Mouse (Mus musculus) limb, embryonic 15.5 days (tissue): ENCODE data around the gene Copb1. TPM values are rescaled to one million over a fixed set of nuclear protein-coding genes. Genes with fewer than 3 reads are reported as not detected.

ENCODE experiments used
- ATAC-seq: fragments of 200-750 bp; cut with Nextera tagmentation; 2 replicates; pipeline ENCODE4 v1.8.0; 2017; ENCODE audit warnings: low read depth, moderate TSS enrichment; ENCODE audit not compliant: insufficient number of reproducible peaks, low FRiP score, low TSS enrichment
- H3K27ac ChIP-seq: fragments of 300-500 bp; sonication (generic); 2 replicates; pipeline ENCODE4 v1.5.1; 2015; ENCODE audit warnings: moderate library complexity, mild to moderate bottlenecking, inconsistent platforms
- H3K27me3 ChIP-seq: fragments of 300-500 bp; sonication (generic); 2 replicates; pipeline ENCODE4 v1.6.1; 2015; ENCODE audit warnings: inconsistent platforms
- H3K36me3 ChIP-seq: fragments of 300-500 bp; sonication (generic); 2 replicates; pipeline ENCODE4 v1.6.1; 2015; ENCODE audit warnings: inconsistent platforms
- H3K4me1 ChIP-seq: fragments of 300-500 bp; sonication (generic); 2 replicates; pipeline ENCODE4 v1.6.1; 2015; ENCODE audit warnings: inconsistent platforms
- H3K4me2 ChIP-seq: fragments of 300-500 bp; sonication (generic); 2 replicates; pipeline ENCODE4 v1.6.1; 2015; ENCODE audit warnings: mild to moderate bottlenecking, inconsistent platforms
- H3K4me3 ChIP-seq: fragments of 300-500 bp; sonication (generic); 2 replicates; pipeline ENCODE4 v1.5.1; 2015; ENCODE audit warnings: mild to moderate bottlenecking, inconsistent platforms
- H3K9ac ChIP-seq: fragments of 300-500 bp; sonication (generic); 2 replicates; pipeline ENCODE4 v1.6.1; 2015; ENCODE audit warnings: inconsistent platforms
- H3K9me3 ChIP-seq: fragments of 300-500 bp; sonication (generic); 2 replicates; pipeline ENCODE4 v1.6.1; 2016; ENCODE audit warnings: inconsistent platforms
- WGBS: fragments of 180-500 bp; shearing (Covaris S2); methylation state at CpG from one replicate; pipeline ENCODE4 v1.1.7; 2015; 5-methylcytosine and 5-hydroxymethylcytosine counted together
- polyA plus RNA-seq: library from polyadenylated mRNA; unstranded; fragments of >200 nt; fragmentation: Nextera tagmentation; extraction: Ambion mirVana; gene quantifications from 2 replicates; pipeline ENCODE4 v1.2.1, GENCODE M21; 2015

Copb1 gene
- polyA plus RNA-seq, 1 experiment from 2014 or later: 143 TPM

DNA sequence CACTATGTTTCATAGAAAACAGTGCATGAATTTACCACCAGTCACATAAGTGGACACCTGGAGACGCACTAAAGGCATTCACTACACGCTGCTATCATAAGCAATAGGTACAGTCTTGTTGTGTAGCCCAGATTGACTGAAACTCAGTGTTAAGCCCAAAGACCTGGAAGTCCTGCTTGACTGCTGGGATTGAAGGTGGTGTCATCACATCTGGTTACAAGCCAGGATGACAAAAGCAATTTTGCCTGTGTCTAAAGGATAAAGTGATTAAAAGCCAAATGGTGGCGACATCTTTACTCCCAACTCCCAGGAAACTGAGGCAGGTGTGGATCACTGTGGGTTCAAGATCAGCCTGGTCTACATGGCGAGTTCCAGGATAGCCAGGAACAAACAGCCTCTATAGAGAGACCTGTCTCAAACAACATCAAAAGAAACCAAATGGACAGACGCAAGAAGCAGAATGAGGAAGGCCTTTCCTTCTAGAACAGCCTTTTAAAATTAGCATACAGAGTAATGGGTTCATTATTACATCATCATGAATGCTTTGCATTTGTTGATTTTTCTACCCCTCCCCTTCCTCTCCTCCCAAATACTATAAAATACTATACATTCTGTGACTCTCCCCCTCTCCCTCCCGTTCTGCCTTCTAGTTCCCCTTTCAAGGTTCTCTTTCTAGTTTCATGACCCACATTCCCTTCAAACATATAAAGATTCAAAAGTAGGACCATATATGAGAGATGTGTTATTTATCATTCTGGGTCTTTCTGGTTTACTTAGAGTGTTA lies 61.0 kb downstream of the Copb1 start:
- H3K9me3 ChIP-seq: no peaks in the 10 kb centered on the region
- no peak overlapping the region for H3K4me3 ChIP-seq
- 75% methylated on average over 6 of the region's 6 CpGs for WGBS

GRCm38 (mm10) chr7:114192581-114192980 lies 61.9 kb downstream of the Copb1 start:
- no peak overlapping the region for H3K27ac ChIP-seq
- H3K27me3 ChIP-seq: no peaks in the 10 kb centered on the region
- ATAC-seq: no peak
- 48% methylated on average over 3 of the region's 3 CpGs for WGBS
- H3K4me1 ChIP-seq: no peaks in the 10 kb centered on the region
- H3K36me3 ChIP-seq: no peaks in the 10 kb centered on the region
- H3K9ac ChIP-seq: no peak overlapping the region
- H3K4me3 ChIP-seq: no peak overlapping the region
- H3K9me3 ChIP-seq: no peaks in the 10 kb centered on the region
- H3K4me2 ChIP-seq: no peak overlapping the region

More for the DNA sequence above, 61.0 kb downstream of the Copb1 start:
- Histone ChIP-seq H3K36me3 (no peaks in the 10 kb centered on the region), H3K27ac (no peak overlapping the region), H3K4me2 (no peak overlapping the region), H3K27me3 (no peaks in the 10 kb centered on the region), H3K4me1 (no peaks in the 10 kb centered on the region), H3K9ac (no peak overlapping the region)
- no peak for ATAC-seq

DNA sequence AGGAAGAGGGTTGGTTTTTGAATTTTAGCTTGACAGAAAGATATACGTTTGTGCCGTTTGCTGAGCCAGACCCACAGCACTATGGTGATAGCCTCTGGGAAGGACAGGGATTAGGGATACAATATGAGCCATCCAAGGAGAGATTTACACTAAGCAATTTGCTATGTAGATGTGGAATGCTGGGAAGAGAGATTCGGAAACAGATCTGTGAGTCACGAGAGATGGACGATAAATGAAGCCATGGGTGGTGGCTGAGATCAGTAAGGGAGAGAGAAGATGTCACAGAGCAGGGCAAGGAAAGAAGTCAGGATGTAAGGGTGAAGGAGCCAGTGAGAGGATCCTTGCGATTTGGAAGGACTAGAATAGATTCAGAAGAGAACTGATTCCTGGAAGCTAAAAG lies 71.1 kb downstream of the Copb1 start:
- Histone ChIP-seq H3K27ac (no peak overlapping the region), H3K36me3 (no peaks in the 10 kb centered on the region), H3K27me3 (no peaks in the 10 kb centered on the region), H3K4me1 (no peaks in the 10 kb centered on the region), H3K9ac (no peak overlapping the region), H3K4me3 (no peak overlapping the region), H3K4me2 (no peak overlapping the region), H3K9me3 (no peaks in the 10 kb centered on the region)
- WGBS: 65% methylated on average over 6 of the region's 6 CpGs
- ATAC-seq: no peak

DNA sequence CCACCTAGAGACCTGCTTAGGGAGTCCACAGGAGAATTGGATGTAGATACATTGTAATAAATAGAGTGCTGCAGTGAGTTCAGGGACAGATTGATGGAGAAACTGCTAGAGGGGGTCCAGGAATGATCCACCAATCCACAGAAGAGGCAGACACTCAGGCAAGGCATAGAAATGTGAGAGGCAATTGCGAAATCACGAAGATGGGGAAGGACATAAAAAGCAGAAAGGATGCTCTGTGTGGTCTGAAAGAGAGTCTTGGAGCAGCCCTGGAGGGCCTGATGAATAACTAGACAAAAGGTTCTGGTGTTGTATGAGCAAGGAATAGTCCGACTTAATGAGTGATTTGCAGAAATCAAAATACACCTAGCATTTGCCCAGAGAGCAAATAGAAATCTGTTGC lies 71.8 kb downstream of the Copb1 start:
- ATAC-seq: no peak

DNA sequence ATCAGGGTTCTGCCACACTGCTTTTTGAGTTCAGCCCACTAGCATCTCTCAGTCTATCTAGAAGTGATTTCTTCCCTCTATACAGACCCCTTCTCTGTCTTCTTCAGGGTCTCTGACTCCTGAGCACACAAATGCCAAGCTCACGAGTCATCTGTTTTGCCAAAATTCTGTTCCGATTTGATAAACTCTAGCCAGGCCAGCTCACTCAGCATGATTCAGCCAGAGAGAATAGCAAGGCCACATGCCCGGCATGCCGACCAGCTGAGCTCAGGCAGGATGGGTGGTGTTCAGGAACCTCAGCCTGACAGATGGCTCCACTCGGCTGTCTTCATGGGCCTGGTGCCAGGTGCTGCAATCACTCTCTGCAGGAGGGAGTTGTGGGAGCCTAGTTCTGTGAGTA lies 73.1 kb downstream of the Copb1 start:
- H3K4me1 ChIP-seq: no peaks in the 10 kb centered on the region
- H3K36me3 ChIP-seq: no peaks in the 10 kb centered on the region
- 31% methylated on average over 5 of the region's 5 CpGs for WGBS
- H3K27ac ChIP-seq: no peak overlapping the region
- no peaks in the 10 kb centered on the region for H3K27me3 ChIP-seq
- H3K9me3 ChIP-seq: no peaks in the 10 kb centered on the region
- no peak overlapping the region for H3K9ac ChIP-seq
- no peak overlapping the region for H3K4me3 ChIP-seq
- H3K4me2 ChIP-seq: no peak overlapping the region
- ATAC-seq: peak; percentile 79; the same call in 1 of the 2 replicates

More for the DNA sequence above, 71.8 kb downstream of the Copb1 start:
- WGBS: 80% methylated on average over 3 of the region's 3 CpGs
- H3K9ac ChIP-seq: no peak overlapping the region
- H3K4me3 ChIP-seq: no peak overlapping the region
- no peak overlapping the region for H3K27ac ChIP-seq
- H3K4me2 ChIP-seq: no peak overlapping the region
- no peaks in the 10 kb centered on the region for H3K4me1 ChIP-seq
- no peaks in the 10 kb centered on the region for H3K27me3 ChIP-seq
- no peaks in the 10 kb centered on the region for H3K9me3 ChIP-seq
- H3K36me3 ChIP-seq: no peaks in the 10 kb centered on the region

DNA sequence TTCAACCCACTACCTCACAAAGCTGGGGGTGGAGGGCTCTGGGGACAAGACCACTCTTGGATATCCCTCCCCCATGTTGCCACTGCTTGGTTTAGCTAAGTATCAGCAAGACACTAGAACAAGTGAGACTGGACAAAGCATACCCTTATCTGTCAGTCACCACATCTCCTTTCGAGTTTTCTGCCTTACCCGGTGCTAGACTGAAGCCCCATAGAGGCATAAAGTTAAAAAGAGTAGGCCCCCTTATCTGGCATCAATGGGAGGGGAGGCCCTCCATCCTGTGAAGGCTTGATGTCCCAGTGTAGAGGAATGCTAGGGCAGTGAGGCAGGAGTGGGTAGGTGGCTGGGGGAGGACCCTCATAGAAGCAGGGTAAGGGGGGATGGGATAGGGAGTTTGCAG lies 77.9 kb downstream of the Copb1 start:
- Histone ChIP-seq H3K4me3 (no peak overlapping the region), H3K27me3 (no peaks in the 10 kb centered on the region), H3K36me3 (no peaks in the 10 kb centered on the region), H3K9ac (no peak overlapping the region), H3K27ac (no peak overlapping the region), H3K4me1 (peaks cover 3% of the 10 kb centered on the region; the same call in 1 of the 2 replicates), H3K9me3 (no peaks in the 10 kb centered on the region), H3K4me2 (no peak overlapping the region)
- ATAC-seq: no peak
- 74% methylated on average over 2 of the region's 2 CpGs for WGBS

DNA sequence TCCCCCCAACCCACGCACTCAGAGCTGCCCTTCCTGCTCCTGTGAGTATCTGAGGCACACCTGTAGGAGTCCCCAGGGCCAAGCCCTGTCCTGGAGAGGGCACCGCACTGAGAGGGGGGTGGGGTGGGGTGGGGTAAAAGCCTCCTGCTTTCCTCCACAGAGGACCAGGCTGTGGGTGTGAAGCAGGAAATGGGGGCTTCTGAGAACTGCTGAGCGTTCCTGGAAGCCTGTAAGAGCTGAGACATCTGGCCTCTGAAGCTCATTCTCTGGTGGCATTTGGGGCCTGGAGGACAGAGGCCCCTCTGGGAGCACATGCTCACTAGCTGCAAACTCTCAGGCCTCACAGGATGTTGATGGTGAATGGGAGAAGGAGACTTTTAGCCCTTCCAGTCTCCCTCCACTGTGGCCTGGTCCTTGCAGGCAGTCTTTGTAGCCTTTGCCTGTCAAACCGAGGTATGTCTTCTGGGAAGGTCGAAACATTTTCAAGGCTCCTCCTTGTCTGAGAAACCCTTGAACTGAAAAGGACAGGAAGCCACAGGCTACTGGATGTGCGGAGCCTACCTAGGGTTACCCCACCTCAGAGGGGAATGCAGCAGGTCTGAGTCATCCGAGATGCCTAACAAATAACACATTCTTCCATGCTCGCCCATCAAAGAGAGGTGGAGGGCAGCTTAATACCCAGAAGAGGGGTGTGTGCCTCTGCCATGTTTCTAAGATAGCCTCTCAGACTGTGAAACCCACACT lies 83.0 kb downstream of the Copb1 start:
- Histone ChIP-seq H3K9ac (no peak overlapping the region), H3K4me2 (no peak overlapping the region), H3K36me3 (no peaks in the 10 kb centered on the region), H3K27ac (no peak overlapping the region), H3K4me1 (peaks cover 8% of the 10 kb centered on the region), H3K9me3 (no peaks in the 10 kb centered on the region), H3K4me3 (no peak overlapping the region), H3K27me3 (no peaks in the 10 kb centered on the region)
- no peak for ATAC-seq
- WGBS: 37% methylated on average over 8 of the region's 8 CpGs

DNA sequence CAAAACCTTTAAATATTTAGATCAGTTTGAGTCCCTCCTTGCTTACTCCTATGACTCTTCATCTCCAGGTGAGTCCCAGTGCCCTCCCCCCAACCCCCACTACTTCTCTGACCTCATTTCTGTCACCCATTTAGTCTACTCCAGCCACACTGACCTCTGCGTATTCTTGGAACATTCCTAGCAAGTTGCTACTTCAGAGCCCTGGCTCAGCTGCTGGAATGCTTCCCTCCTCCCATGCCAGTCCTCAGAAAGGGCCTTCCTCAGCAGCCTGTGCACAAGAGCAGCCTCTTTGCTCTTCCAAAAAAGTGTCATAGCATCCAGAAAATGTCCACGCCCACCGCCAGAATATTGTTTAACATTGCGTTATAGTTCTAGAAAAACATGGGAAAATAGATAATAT lies 84.5 kb downstream of the Copb1 start:
- H3K9me3 ChIP-seq: no peaks in the 10 kb centered on the region
- no peak overlapping the region for H3K27ac ChIP-seq
- H3K27me3 ChIP-seq: no peaks in the 10 kb centered on the region
- 88% methylated on average over 4 of the region's 4 CpGs for WGBS
- H3K36me3 ChIP-seq: no peaks in the 10 kb centered on the region
- no peak overlapping the region for H3K9ac ChIP-seq
- no peak for ATAC-seq
- no peak overlapping the region for H3K4me3 ChIP-seq
- peaks cover 8% of the 10 kb centered on the region for H3K4me1 ChIP-seq
- H3K4me2 ChIP-seq: no peak overlapping the region

GRCm38 (mm10) chr7:114169381-114169780 lies 85.1 kb downstream of the Copb1 start:
- ATAC-seq: no peak
- 70% methylated on average over 2 of the region's 2 CpGs for WGBS
- H3K9ac ChIP-seq: no peak overlapping the region
- H3K4me2 ChIP-seq: no peak overlapping the region
- H3K9me3 ChIP-seq: no peaks in the 10 kb centered on the region
- H3K27me3 ChIP-seq: no peaks in the 10 kb centered on the region
- H3K27ac ChIP-seq: no peak overlapping the region
- H3K4me3 ChIP-seq: no peak overlapping the region
- no peaks in the 10 kb centered on the region for H3K36me3 ChIP-seq
- peaks cover 8% of the 10 kb centered on the region for H3K4me1 ChIP-seq

Other genes with a start within 250 kb of the Copb1 start
- gene Rras2, start 136.9 kb downstream of the Copb1 start, polyA plus RNA-seq: 15.4 and 18.1 TPM in 2 replicates
- gene Psma1, start 21.4 kb upstream of the Copb1 start, polyA plus RNA-seq: 336 and 352 TPM in 2 replicates
- 4.1 TPM in 2 replicates for gene Pde3b, start 160.6 kb upstream of the Copb1 start, polyA plus RNA-seq